Mouse (Mus musculus) cerebellum, adult 2 months (tissue): ENCODE measurements around the gene Ece1.

ENCODE experiments used
- CTCF ChIP-seq: fragments of 200-500 bp; IDR thresholded peaks from 2 replicates; pipeline ENCODE4 v1.5.1; 2011; ENCODE audit warnings: low read depth, mild to moderate bottlenecking, control low read depth, low read length, moderate library complexity, borderline replicate concordance; ENCODE audit not compliant: insufficient read depth
- POLR2A ChIP-seq: fragments of 200-500 bp; IDR thresholded peaks from 2 replicates; pipeline ENCODE4 v1.6.1; 2011; ENCODE audit warnings: low read length, control low read depth, borderline replicate concordance; ENCODE audit not compliant: insufficient read depth

- TF ChIP-seq POLR2A: no peak
- no peak for TF ChIP-seq CTCF
Measured at GRCm38 (mm10) chr4:137882663-137883062, 20.6 kb downstream of the Ece1 start.
